Mouse (Mus musculus) kidney, adult 2 months (tissue): Measurements from ENCODE around the gene Hnrnpl. TPM values are rescaled to one million over a fixed set of nuclear protein-coding genes. Genes with fewer than 3 reads are reported as not detected.
A peak's percentile ranks its signal among the peaks of the same experiment; 100 is the strongest.

Experiments
- DNase-seq: peaks from one replicate; pipeline ENCODE4 v3.0.0; 2021
- H3K27ac ChIP-seq: fragments of 200-500 bp; 2 replicates; pipeline ENCODE4 v1.5.1; 2012; ENCODE audit warnings: low read depth, low read length, control low read depth, inconsistent platforms; ENCODE audit not compliant: insufficient read depth
- H3K27me3 ChIP-seq: fragments of 200-500 bp; replicated peaks from 2 replicates; pipeline ENCODE4 v1.6.1; 2012; ENCODE audit warnings: mild to moderate bottlenecking, moderate library complexity, low read length, inconsistent platforms; ENCODE audit not compliant: control insufficient read depth, insufficient read depth
- H3K36me3 ChIP-seq: fragments of 200-500 bp; 2 replicates; pipeline ENCODE4 v1.6.1; 2012; ENCODE audit warnings: mild to moderate bottlenecking, moderate library complexity, low read length, inconsistent platforms; ENCODE audit not compliant: control insufficient read depth, insufficient read depth
- H3K4me1 ChIP-seq: fragments of 200-500 bp; 2 replicates; pipeline ENCODE4 v1.6.1; 2011; ENCODE audit warnings: low read length; ENCODE audit not compliant: control insufficient read depth, insufficient read depth
- H3K4me3 ChIP-seq: fragments of 200-500 bp; 2 replicates; pipeline ENCODE4 v1.5.1; 2011; ENCODE audit warnings: mild to moderate bottlenecking, low read depth, low read length, control low read depth; ENCODE audit not compliant: insufficient read depth
- CTCF ChIP-seq: fragments of 200-500 bp; conservative IDR thresholded peaks from 2 replicates; pipeline ENCODE4 v1.5.1; 2011; ENCODE audit warnings: low read depth, mild to moderate bottlenecking, control low read depth, low read length, moderate library complexity, mixed read lengths; ENCODE audit not compliant: insufficient read depth, insufficient read length
- POLR2A ChIP-seq: fragments of 200-500 bp; IDR thresholded peaks from one replicate; pipeline ENCODE4 v1.6.1; 2011; ENCODE audit warnings: low read depth, low read length, control low read depth
- WGBS: fragments of 180-500 bp; shearing (Covaris S2); methylation state at CpG from one replicate; pipeline ENCODE4 v1.1.7; 2018; 5-methylcytosine and 5-hydroxymethylcytosine counted together
- polyA plus RNA-seq: library from polyadenylated mRNA; depleted of rRNA; stranded (reverse); fragments of >200 nt; gene quantifications from 2 replicates; pipeline ENCODE4 v1.2.3, GENCODE M21; 2012

Hnrnpl gene
- polyA plus RNA-seq, 1 experiment: 214 TPM

DNA sequence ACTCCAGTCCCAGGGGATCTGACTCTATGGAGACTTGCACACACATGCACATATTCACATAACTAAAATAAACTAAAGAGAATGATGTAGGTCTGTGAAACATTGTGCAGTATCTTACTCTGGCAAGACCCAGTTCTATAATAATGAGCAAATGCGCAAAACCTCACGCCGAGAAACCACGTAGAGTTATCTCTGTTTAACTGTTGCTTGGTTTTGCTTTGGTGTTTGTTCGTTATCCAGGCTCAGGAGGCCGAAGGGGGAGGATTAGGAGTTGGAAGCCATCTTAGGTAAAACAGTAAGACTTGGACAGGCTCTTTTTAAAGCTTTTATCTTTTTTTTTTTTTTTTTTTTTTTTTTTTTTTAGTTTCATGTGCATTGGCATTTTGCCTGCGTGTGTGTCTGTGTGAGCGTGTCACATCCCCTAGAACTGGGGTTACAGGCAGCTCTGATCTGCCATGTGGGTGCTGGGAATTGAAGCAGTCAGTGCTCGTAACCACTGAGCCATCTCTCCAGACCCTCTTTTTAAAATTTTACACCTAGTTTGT lies 38.9 kb upstream of the Hnrnpl start:
- no peak for DNase-seq
- TF ChIP-seq CTCF (no peak), POLR2A (no peak)
- Histone ChIP-seq H3K4me3 (no peak overlapping the region), H3K27ac (no peak overlapping the region), H3K4me1 (peaks cover 10% of the 10 kb centered on the region; the same call in 1 of the 2 replicates), H3K27me3 (no peaks in the 10 kb centered on the region), H3K36me3 (no peaks in the 10 kb centered on the region)
- WGBS: 95% methylated on average over 9 of the region's 9 CpGs

DNA sequence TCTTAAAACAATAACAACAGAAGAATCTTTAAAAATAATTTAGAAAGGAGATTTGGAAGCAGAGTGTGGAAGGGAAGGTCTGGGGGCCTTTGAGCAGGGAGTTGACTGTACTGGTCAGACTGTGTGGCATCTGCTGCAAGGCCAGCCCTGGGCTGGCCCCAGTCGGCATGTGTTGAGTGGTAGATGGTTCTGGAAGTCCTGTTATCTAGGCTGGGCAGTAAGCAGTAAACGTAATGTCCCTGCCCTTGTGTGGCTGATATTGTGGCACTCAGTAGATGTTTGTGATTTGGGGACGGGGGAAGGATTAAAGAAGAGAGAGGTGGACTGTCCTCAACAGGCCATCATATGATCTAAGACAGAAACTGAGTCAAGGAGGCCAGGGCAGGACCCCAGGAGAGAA lies 38.0 kb upstream of the Hnrnpl start:
- Histone ChIP-seq H3K27me3 (no peaks in the 10 kb centered on the region), H3K4me3 (no peak overlapping the region), H3K4me1 (peaks cover 10% of the 10 kb centered on the region; the same call in 1 of the 2 replicates), H3K27ac (no peak overlapping the region), H3K36me3 (no peaks in the 10 kb centered on the region)
- WGBS: 96% methylated on average over 3 of the region's 3 CpGs
- no peak for DNase-seq
- TF ChIP-seq CTCF: no peak
- TF ChIP-seq POLR2A: no peak

DNA sequence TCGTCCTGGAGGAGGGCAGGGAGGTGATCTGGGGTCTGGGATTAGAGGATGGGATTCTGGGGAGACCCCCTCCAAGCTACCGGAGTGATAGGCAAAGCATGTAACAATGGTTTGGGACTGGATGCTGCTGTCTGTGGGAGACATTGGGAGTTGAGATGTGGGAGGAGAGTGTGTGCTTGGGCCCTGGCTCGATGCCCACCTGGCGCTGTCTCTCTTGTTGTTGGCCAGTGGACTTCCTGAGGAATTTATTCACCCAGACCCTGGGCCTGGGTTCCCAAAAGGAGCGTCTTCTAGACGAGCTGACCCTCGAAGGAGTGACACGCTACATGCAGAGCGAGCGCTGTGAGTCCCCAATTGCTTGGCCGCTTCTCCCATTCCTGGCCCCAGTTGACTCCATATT lies 36.5 kb upstream of the Hnrnpl start:
- H3K27ac ChIP-seq: no peak overlapping the region
- no peaks in the 10 kb centered on the region for H3K36me3 ChIP-seq
- peaks cover 5% of the 10 kb centered on the region; the same call in 1 of the 2 replicates for H3K4me1 ChIP-seq
- no peak for TF ChIP-seq POLR2A
- no peak for TF ChIP-seq CTCF
- no peaks in the 10 kb centered on the region for H3K27me3 ChIP-seq
- 85% methylated on average over 11 of the region's 11 CpGs for WGBS
- H3K4me3 ChIP-seq: no peak overlapping the region
- peak; percentile 27 for DNase-seq

DNA sequence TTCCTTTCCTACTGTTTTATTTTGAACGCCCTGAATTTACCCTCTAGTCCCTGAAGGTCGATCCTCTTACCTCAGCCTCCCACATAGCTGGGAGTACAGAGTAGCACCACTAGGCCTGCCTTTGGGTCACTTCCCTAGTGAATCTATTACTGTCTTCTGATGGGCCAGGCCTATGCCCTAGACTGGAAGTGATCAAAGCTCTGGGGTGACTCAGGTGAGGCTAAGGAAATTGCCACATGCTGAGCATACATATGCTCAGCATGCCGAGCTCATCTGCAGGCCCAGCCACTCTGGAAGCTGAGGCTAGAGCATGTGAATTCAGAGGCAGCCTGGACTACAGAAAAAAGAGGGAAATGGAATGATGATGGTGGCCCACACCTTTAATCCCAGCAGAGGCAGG lies 35.2 kb upstream of the Hnrnpl start:
- Histone ChIP-seq H3K4me1 (no peaks in the 10 kb centered on the region), H3K4me3 (no peak overlapping the region), H3K27me3 (no peaks in the 10 kb centered on the region), H3K36me3 (no peaks in the 10 kb centered on the region), H3K27ac (no peak overlapping the region)
- WGBS: 56% methylated on average over 3 of the region's 3 CpGs
- no peak for DNase-seq
- no peak for TF ChIP-seq CTCF
- TF ChIP-seq POLR2A: no peak

DNA sequence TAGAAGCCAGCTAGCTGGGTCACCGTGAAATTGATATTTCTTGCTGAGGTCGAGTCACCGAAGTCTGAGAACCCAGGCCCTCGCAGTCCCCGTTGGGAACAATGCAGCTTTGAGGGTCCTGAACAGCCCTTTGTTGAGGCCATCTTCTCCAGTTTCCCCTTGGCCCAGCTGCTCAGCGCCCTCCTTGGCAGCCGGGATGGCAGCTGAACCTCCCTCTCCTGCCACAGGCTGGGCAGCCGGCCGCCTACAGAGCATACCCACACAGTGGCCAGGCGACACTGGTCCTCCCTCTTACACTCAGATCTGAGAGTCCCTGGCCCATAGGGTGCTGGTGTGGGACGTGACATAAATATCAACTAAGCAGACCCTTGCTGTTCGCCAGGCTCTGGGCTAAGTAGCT lies 34.2 kb upstream of the Hnrnpl start:
- TF ChIP-seq CTCF (no peak), POLR2A (no peak)
- Histone ChIP-seq H3K4me1 (no peaks in the 10 kb centered on the region), H3K27ac (no peak overlapping the region), H3K4me3 (no peak overlapping the region), H3K36me3 (no peaks in the 10 kb centered on the region), H3K27me3 (no peaks in the 10 kb centered on the region)
- 78% methylated on average over 12 of the region's 12 CpGs for WGBS
- no peak for DNase-seq

DNA sequence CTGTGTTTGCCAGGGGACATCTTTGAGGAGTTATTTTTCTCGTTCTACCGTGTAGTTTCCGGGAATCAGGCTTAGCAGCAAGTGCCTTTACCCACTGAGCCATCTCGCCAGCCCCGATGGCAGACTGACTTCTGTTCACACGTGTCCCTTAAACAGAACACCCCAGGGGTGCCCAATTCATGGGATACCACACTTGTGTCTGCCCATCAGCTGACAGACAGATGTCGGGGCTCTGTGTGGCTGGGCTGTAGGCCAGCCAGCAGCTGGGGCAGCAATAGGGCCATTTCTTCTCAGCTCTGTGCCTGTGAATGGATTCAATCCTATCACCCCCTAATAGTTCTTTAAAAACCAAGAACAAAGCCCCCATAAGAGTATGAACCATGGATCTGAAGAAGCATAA lies 33.2 kb upstream of the Hnrnpl start:
- H3K4me3 ChIP-seq: no peak overlapping the region
- TF ChIP-seq CTCF: no peak
- no peak for TF ChIP-seq POLR2A
- H3K4me1 ChIP-seq: no peaks in the 10 kb centered on the region
- H3K27me3 ChIP-seq: no peaks in the 10 kb centered on the region
- 86% methylated on average over 7 of the region's 7 CpGs for WGBS
- no peak for DNase-seq
- H3K27ac ChIP-seq: no peak overlapping the region
- no peaks in the 10 kb centered on the region for H3K36me3 ChIP-seq

DNA sequence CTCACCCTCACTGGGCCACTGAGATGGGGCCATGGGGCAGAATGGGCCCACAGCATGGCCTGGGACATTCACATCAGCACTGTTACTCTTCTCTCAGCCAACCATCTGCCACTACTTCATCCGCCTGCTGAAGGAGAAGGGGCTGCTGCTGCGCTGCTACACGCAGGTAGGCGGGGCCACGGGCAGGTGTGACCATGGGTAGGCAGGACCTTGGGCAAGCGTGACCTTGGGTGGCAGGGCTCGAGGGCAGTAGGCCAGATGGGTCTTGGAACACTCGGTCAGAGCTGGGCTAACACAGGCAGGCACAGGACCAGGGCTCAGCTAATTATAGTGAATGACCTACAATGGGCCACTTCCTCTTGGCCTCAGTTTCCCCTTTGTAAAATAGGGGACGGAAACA lies 29.5 kb upstream of the Hnrnpl start:
- Histone ChIP-seq H3K27me3 (no peaks in the 10 kb centered on the region), H3K27ac (no peak overlapping the region), H3K4me1 (no peaks in the 10 kb centered on the region), H3K36me3 (no peaks in the 10 kb centered on the region), H3K4me3 (no peak overlapping the region)
- DNase-seq: no peak
- 82% methylated on average over 9 of the region's 9 CpGs for WGBS
- TF ChIP-seq POLR2A: no peak
- TF ChIP-seq CTCF: no peak

DNA sequence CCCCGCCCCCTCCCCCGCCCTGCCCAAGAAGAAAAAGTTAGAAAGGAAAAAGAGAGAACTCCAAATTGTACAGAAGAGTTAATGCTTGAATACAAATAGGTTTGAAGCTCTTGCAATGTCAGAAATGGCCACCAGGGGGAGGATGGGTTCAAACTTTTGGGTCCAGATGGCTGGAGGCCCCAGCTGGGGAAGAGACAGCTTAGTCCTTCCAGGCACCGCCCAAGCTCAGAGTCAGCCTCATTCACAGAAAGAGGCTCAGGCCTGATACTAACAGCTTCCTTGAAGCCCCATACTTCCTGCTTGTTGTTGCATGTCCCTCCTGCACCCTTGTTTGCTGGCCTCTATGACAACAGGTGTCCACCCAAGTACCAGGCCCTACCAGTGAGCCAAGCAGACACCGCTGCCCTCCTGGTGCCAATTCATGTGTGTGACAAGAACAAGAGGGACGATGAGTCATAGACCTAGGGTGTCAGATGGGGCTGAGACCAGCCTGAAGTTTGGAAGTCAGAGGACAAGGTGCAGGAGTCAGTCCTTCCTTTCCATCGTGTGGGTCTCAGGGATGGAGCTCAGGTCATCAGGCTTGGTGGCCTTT lies 28.2 kb upstream of the Hnrnpl start:
- TF ChIP-seq POLR2A (no peak), CTCF (peak; percentile 70)

More for the DNA sequence above, 28.2 kb upstream of the Hnrnpl start:
- Histone ChIP-seq H3K27ac (no peak overlapping the region), H3K36me3 (no peaks in the 10 kb centered on the region), H3K4me3 (no peak overlapping the region), H3K4me1 (no peaks in the 10 kb centered on the region), H3K27me3 (no peaks in the 10 kb centered on the region)
- peak; percentile 88 for DNase-seq
- WGBS: 40% methylated on average over 6 of the region's 6 CpGs
